ENCODE assay signal across 18 mouse cellular contexts in the genomic region with DNA sequence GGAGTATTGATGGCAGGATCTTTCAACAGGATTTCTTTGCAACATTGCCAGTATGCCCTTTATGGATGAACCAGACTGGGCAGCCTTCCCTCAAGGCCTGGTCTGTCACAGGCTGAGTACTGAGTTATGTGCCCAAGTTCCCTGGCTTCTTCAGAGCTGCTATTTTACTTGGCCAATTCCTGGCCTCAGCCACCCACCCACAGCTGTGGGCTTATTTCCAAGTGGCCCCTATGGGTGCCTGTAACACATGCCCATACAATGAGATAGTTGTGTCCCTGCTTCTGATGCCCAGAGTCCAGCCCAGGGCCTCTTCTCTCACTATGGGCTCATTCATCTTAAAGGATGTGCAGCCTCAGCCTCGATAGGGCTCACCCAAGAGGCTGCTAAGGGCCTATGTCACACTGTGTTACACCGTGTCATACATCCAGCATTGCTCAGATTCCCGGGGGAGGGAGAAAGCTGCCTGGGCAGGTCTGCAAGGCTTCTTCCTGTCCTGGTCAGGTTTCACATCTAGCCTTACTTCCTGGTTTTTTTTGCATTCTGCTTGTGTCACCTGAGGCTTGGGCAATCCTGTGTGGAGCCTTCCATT.
DNase-seq lines count a peak whose midpoint lies in the region; ATAC-seq and TF ChIP-seq lines count a peak whose summit lies in the region.
"Had no signal": no experiment of that assay in that cellular context is flagged by ENCODE, and none has a peak within 500 bp of the region (broad histone marks: within the 10 kb centered on the region; RNA-seq: fewer than 3 reads in every experiment).

No protein-coding gene starts in this region.

- no peak overlapping the region for H3K4me3 ChIP-seq in hindbrain, embryonic 15.5 days
- no peak overlapping the region for H3K4me3 ChIP-seq in hindbrain, embryonic 14.5 days (replicated peaks; ENCODE audit: low read length)
- H3K4me3 ChIP-seq in CH12.LX (replicated peaks in 1 of 3; ENCODE audit: low read depth in 2 of 3, low read length in 2 of 3, poor library complexity in 1 of 3): no peak overlapping the region
- H3K4me3 ChIP-seq in hindbrain, postnatal 0 days (ENCODE audit: low read length): no peak overlapping the region
- H3K4me3 ChIP-seq in forebrain, embryonic 13.5 days: no peak overlapping the region
- H3K4me3 ChIP-seq: left cerebral cortex, adult 2 months; midbrain, embryonic 15.5 days; neural tube, embryonic 12.5 days had no signal

- H3K9ac ChIP-seq in hindbrain, embryonic 15.5 days: no peak overlapping the region
- no peak overlapping the region for H3K9ac ChIP-seq in hindbrain, embryonic 14.5 days
- no peak overlapping the region for H3K9ac ChIP-seq in CH12.LX (ENCODE audit: insufficient read depth, low read depth)
- no peak overlapping the region for H3K9ac ChIP-seq in hindbrain, postnatal 0 days (replicated peaks; ENCODE audit: low read length)
- H3K9ac ChIP-seq in forebrain, embryonic 13.5 days: no peak overlapping the region
- H3K9ac ChIP-seq: midbrain, embryonic 15.5 days; neural tube, embryonic 12.5 days had no signal

- peak; percentile 42; the same call in 1 of the 2 replicates for ATAC-seq in hindbrain, embryonic 15.5 days (ENCODE audit: low FRiP score, low read depth)
- ATAC-seq in hindbrain, embryonic 14.5 days (ENCODE audit: low FRiP score): no peak
- ATAC-seq in hindbrain, postnatal 0 days: peak; percentile 51
- no peak for ATAC-seq in erythroblast, adult 5-6 weeks (replicated peaks; ENCODE audit: low FRiP score, poor library complexity, severe bottlenecking)
- no peak for ATAC-seq in forebrain, embryonic 13.5 days
- ATAC-seq: activated CD4-positive, CD25-positive, alpha-beta regulatory T cell, adult 4 months; midbrain, embryonic 15.5 days had no signal

- no peaks in the 10 kb centered on the region for H3K36me3 ChIP-seq in hindbrain, embryonic 15.5 days
- no peaks in the 10 kb centered on the region for H3K36me3 ChIP-seq in hindbrain, embryonic 14.5 days (replicated peaks; ENCODE audit: control insufficient read depth, insufficient read depth)
- H3K36me3 ChIP-seq in CH12.LX (replicated peaks in 1 of 2; ENCODE audit: control insufficient read depth in 1 of 2, insufficient read depth in 1 of 2, low read length in 1 of 2): no peaks in the 10 kb centered on the region
- no peaks in the 10 kb centered on the region for H3K36me3 ChIP-seq in hindbrain, postnatal 0 days (ENCODE audit: insufficient read depth, low read length)
- no peaks in the 10 kb centered on the region for H3K36me3 ChIP-seq in forebrain, embryonic 13.5 days (ENCODE audit: poor library complexity, severe bottlenecking)
- H3K36me3 ChIP-seq: midbrain, embryonic 15.5 days; neural tube, embryonic 12.5 days had no signal

- WGBS in hindbrain, embryonic 15.5 days: 75% methylated on average over 3 of the region's 3 CpGs
- WGBS in hindbrain, embryonic 14.5 days: 76% methylated on average over 3 of the region's 3 CpGs
- 81% methylated on average over 3 of the region's 3 CpGs for WGBS in hindbrain, postnatal 0 days
- WGBS in forebrain, embryonic 13.5 days: 67% methylated on average over 3 of the region's 3 CpGs

- in situ Hi-C loops in CH12.LX (cut with MboI; ENCODE audit: low pct_ligation_motif_present, low pct_unique_long_range_greater_than_20kb, low sequenced_read_pairs): no loop called here

- no peak for TF ChIP-seq POLR2A in CH12.LX (IDR thresholded peaks at IDR 0.05; ENCODE audit: low read depth, low read length)

- DNase-seq in hindbrain, embryonic 14.5 days (ENCODE audit: low spot score): no peak
- DNase-seq in CH12.LX (ENCODE audit: extremely low read depth) (peak; percentile 14), NIH3T3 (ENCODE audit: low read depth) (peak; percentile 16)
- DNase-seq in hindbrain, postnatal 0 days (ENCODE audit: low spot score): no peak
- DNase-seq: cerebellum, postnatal 10 days; heart, adult 18-20 months; kidney, adult 9 months; lung, adult 18-20 months; right cerebral cortex, postnatal 4 days; thymus, adult 18-20 months had no signal

- no peak for TF ChIP-seq CTCF in CH12.LX (conservative IDR thresholded peaks at IDR 0.05 in 1 of 2, IDR thresholded peaks at IDR 0.05 in 1 of 2; ENCODE audit: low read depth in 2 of 2, low read length in 2 of 2)
- TF ChIP-seq CTCF in hindbrain, postnatal 0 days (IDR thresholded peaks at IDR 0.05; ENCODE audit: low read depth): no peak

- H3K4me1 ChIP-seq in hindbrain, embryonic 15.5 days (replicated peaks): no peaks in the 10 kb centered on the region
- no peaks in the 10 kb centered on the region for H3K4me1 ChIP-seq in hindbrain, embryonic 14.5 days (replicated peaks; ENCODE audit: control insufficient read depth, insufficient read depth, low read length)
- peaks cover 0 to 9% of the 10 kb centered on the region in 2 experiments; a peak in 2 of 4 replicates for H3K4me1 ChIP-seq in CH12.LX (ENCODE audit: control insufficient read depth in 1 of 2, insufficient read depth in 2 of 2)
- H3K4me1 ChIP-seq in hindbrain, postnatal 0 days (ENCODE audit: insufficient read depth, low read length): no peaks in the 10 kb centered on the region
- no peaks in the 10 kb centered on the region for H3K4me1 ChIP-seq in forebrain, embryonic 13.5 days
- H3K4me1 ChIP-seq: midbrain, embryonic 15.5 days; neural tube, embryonic 12.5 days had no signal

- no peaks in the 10 kb centered on the region for H3K27me3 ChIP-seq in hindbrain, embryonic 15.5 days
- no peaks in the 10 kb centered on the region for H3K27me3 ChIP-seq in hindbrain, embryonic 14.5 days (ENCODE audit: control insufficient read depth, insufficient read depth, low read length)
- H3K27me3 ChIP-seq in CH12.LX (replicated peaks): no peaks in the 10 kb centered on the region
- no peaks in the 10 kb centered on the region for H3K27me3 ChIP-seq in hindbrain, postnatal 0 days (ENCODE audit: insufficient read depth, low read length)
- H3K27me3 ChIP-seq in forebrain, embryonic 13.5 days: no peaks in the 10 kb centered on the region
- H3K27me3 ChIP-seq: midbrain, embryonic 15.5 days; neural tube, embryonic 12.5 days had no signal

- H3K27ac ChIP-seq in hindbrain, embryonic 15.5 days (replicated peaks): no peak overlapping the region
- no peak overlapping the region for H3K27ac ChIP-seq in hindbrain, embryonic 14.5 days
- no peak overlapping the region for H3K27ac ChIP-seq in CH12.LX (ENCODE audit: insufficient read depth, low read depth)
- H3K27ac ChIP-seq in hindbrain, postnatal 0 days: no peak overlapping the region
- no peak overlapping the region for H3K27ac ChIP-seq in forebrain, embryonic 13.5 days
- H3K27ac ChIP-seq: left cerebral cortex, adult 2 months; macrophage; midbrain, embryonic 15.5 days; neural tube, embryonic 12.5 days had no signal

- no peaks in the 10 kb centered on the region for H3K9me3 ChIP-seq in hindbrain, embryonic 15.5 days
- H3K9me3 ChIP-seq in hindbrain, embryonic 14.5 days (ENCODE audit: control insufficient read depth, low read length): no peaks in the 10 kb centered on the region
- no peaks in the 10 kb centered on the region for H3K9me3 ChIP-seq in CH12.LX (replicated peaks; ENCODE audit: low read length)
- H3K9me3 ChIP-seq in hindbrain, postnatal 0 days (ENCODE audit: low read length): no peaks in the 10 kb centered on the region
- H3K9me3 ChIP-seq in forebrain, embryonic 13.5 days (replicated peaks): no peaks in the 10 kb centered on the region
- H3K9me3 ChIP-seq: midbrain, embryonic 15.5 days; neural tube, embryonic 12.5 days had no signal

- dilution Hi-C loops in CH12.LX (cut with MboI; ENCODE audit: extremely low pct_ligation_motif_present, extremely low pct_unique_long_range_greater_than_20kb, low sequenced_read_pairs): no loop called here

- TF ChIP-seq RAD21 in CH12.LX (IDR thresholded peaks at IDR 0.05; ENCODE audit: low read depth, low read length): no peak

- H3K79me2 ChIP-seq in CH12.LX (replicated peaks; ENCODE audit: control insufficient read depth, extremely low read depth, insufficient read depth, poor library complexity, severe bottlenecking): no peaks in the 10 kb centered on the region

- no peak for TF ChIP-seq EP300 in CH12.LX (IDR thresholded peaks at IDR 0.05; ENCODE audit: low read length)

- no peak overlapping the region for H3K4me2 ChIP-seq in hindbrain, embryonic 15.5 days
- no peak overlapping the region for H3K4me2 ChIP-seq in hindbrain, embryonic 14.5 days (replicated peaks)
- H3K4me2 ChIP-seq in CH12.LX (ENCODE audit: insufficient read depth, low read depth, poor library complexity, severe bottlenecking): no peak overlapping the region
- H3K4me2 ChIP-seq in hindbrain, postnatal 0 days (ENCODE audit: low read depth, low read length): no peak overlapping the region
- no peak overlapping the region for H3K4me2 ChIP-seq in forebrain, embryonic 13.5 days
- H3K4me2 ChIP-seq: midbrain, embryonic 15.5 days; neural tube, embryonic 12.5 days had no signal

TF ChIP-seq in CH12.LX, 34 proteins besides CTCF, POLR2A, EP300 and RAD21:
- TF ChIP-seq ZMIZ1 (IDR thresholded peaks at IDR 0.05; ENCODE audit: low read depth, low read length) (no peak), UBTF (IDR thresholded peaks at IDR 0.05; ENCODE audit: low read depth, low read length) (no peak), CHD1 (IDR thresholded peaks at IDR 0.05; ENCODE audit: low read depth, low read length) (no peak), JUND (conservative IDR thresholded peaks at IDR 0.05; ENCODE audit: low read depth, low read length) (no peak), POLR2AphosphoS2 (IDR thresholded peaks at IDR 0.05; ENCODE audit: low read depth, low read length) (no peak), KAT2A (IDR thresholded peaks at IDR 0.05; ENCODE audit: insufficient replicate concordance, low read length) (no peak), MEF2A (IDR thresholded peaks at IDR 0.05; ENCODE audit: borderline replicate concordance, low read depth, low read length) (no peak), E2F4 (IDR thresholded peaks at IDR 0.05; ENCODE audit: insufficient replicate concordance, low read depth, low read length) (no peak), NELFE (IDR thresholded peaks at IDR 0.05; ENCODE audit: low read depth, low read length) (no peak), CHD2 (IDR thresholded peaks at IDR 0.05; ENCODE audit: low read length) (no peak), MAFK (IDR thresholded peaks at IDR 0.05; ENCODE audit: insufficient replicate concordance, low read length) (no peak), MYC (IDR thresholded peaks at IDR 0.05; ENCODE audit: low read depth, low read length) (no peak), ELF1 (IDR thresholded peaks at IDR 0.05; ENCODE audit: low read depth, low read length) (no peak), PAX5 (IDR thresholded peaks at IDR 0.05; ENCODE audit: low read length) (no peak), ZKSCAN1 (IDR thresholded peaks at IDR 0.05; ENCODE audit: borderline replicate concordance, low read depth, low read length) (no peak), USF1 (IDR thresholded peaks at IDR 0.05; ENCODE audit: low read depth, low read length) (no peak), GABPA (IDR thresholded peaks at IDR 0.05; ENCODE audit: insufficient replicate concordance, low read depth, low read length) (no peak)

Comparison
In these comparisons a context has a peak if more than half of its experiments do, and no peak if none do; other contexts are left out.
1. ATAC-seq: peak in hindbrain, embryonic 15.5 days (single experiment) and hindbrain, postnatal 0 days (single experiment); none in hindbrain, embryonic 14.5 days (single experiment), erythroblast, adult 5-6 weeks (single experiment) and forebrain, embryonic 13.5 days (single experiment).
2. DNase-seq: peak in CH12.LX (single experiment) and NIH3T3 (single experiment); none in hindbrain, embryonic 14.5 days (single experiment) and hindbrain, postnatal 0 days (single experiment).